Mouse (Mus musculus): ENCODE measurements around the gene Tgif1.

DNA sequence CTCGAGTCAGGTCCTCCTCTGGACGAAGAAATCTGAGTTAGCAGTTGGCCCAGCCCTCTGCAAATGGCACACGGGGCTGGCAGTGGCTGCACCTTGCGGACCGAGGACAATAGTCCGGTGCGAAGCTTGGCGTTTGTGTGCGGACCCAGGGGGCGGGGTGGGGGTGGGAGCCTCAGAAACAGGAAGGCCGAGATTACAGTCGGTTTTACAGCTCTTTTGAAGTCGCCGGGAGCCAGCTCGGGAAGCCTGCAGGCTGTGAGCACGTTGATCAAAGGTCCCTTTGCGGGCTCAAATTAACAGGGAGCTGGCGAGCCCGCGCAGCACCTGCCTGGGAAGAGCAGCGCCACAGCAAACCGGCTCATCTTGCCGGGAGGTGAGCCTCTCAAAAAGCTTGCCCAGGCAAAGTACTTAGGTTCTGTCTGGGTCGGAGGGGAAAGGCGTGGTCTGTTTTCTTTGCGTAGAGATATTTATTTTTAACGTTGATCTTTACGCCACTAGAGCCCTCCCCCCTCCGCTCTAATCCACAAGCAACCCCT, 18.8 kb downstream of the Tgif1 start:
- TF ChIP-seq POLR2A (IDR thresholded peaks at IDR 0.05; ENCODE audit: low read depth, low read length) = no peak
- no peak for TF ChIP-seq CTCF (IDR thresholded peaks at IDR 0.05; ENCODE audit: extremely low read depth, insufficient read length, insufficient replicate concordance, low read depth, low read length)

Data from small intestine, adult 2 months (tissue).